Mouse (Mus musculus): ENCODE measurements around the gene Cep83.
A peak's percentile ranks its signal among the peaks of the same experiment; 100 is the strongest.
"Not testable (repeated sequence)": the region's sequence is repeated elsewhere in the genome, so short reads cannot be mapped to it uniquely, and the experiment has no call there.

The Cep83 gene

DNA sequence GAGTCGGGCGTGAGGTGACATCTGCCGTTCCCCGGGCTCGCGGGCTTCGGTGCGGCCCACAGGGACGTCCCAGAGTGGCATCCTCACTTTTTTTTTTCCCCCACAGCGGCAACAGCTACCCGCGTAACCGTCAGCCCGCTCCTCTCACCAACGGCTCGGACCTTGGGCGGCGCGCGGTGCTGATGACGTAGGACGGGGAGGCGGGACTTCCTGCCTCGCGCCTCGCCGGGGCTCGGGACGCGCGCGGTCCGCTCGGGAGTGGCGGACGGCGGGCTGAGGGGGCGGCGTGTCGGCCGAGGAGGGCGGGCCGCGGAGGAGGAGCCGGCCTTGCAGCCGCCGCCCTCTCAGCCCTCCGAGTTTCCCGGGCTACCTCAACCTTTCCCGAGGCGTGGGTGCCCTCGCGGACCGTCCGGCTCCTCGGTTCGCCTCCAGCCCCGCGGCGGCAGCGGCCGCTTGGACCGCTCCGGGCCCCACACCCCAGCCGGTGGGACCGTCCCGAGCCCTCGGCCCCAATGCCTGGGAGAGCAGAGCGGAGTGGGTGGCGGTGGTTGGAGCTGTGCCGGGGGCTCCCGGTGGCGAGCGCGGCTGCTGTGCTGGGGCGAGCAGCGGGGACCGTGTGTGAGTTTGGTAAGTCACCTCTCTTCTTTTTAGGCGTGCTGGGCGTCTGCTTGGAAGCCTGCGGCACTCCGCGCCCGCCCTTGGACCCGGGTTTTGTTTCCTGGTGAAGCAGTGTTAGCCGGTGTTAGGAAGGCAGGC lies at the start of gene Cep83:
TSS of gene Cep83 (plus strand) at position 235 of the 756 bp plus-strand sequence.
- DNase-seq (ENCODE audit: low spot score): peak; percentile 91

GRCm38 (mm10) chr10:94639281-94639680 lies 49.2 kb upstream of the Cep83 start:
- no peak for DNase-seq (ENCODE audit: low spot score)

- DNase-seq (ENCODE audit: low spot score): no peak
These were observed 48.4 kb upstream of the Cep83 start for GRCm38 (mm10) chr10:94640067-94640466.

DNA sequence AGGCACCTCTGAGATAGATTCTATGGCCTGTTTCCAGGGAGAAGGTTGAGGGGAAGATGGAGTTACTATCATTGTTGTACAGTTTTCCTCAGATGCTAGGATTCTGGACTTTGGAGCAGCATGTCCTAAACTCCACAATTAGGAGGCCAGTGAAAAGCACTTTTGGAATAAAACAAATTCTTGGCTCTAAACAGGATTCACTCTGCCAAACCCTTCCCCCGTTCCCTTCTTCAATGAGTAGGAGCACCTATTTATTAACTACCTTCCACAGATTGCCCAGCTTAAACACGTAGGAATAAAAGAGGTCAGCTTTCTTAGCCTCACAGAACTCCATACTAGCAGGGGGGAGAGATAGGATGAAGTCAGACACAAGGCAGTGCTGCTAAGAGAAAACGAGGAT lies 24.4 kb upstream of the Cep83 start:
- no peak for DNase-seq (ENCODE audit: low spot score)

DNA sequence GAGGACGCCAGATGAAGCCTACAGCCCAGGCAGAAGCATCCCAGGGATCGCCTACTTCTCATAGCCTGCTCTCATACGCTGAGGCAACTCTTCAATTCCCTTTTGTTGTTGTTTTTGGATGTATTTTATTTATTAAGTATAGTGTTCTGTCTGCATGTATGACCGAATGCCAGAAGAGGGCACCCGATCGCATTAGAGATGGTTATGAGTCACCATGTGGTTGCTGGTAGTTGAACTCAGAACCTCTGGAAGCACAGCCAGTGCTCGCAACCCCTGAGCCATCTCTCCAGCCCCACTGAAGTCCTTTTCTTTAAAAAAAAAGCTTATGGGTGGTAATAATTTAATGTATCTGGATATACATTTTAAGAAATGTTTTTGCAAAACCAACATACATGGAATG lies 24.0 kb upstream of the Cep83 start:
- no peak for DNase-seq (ENCODE audit: low spot score)

GRCm38 (mm10) chr10:94668147-94668546 lies 20.3 kb upstream of the Cep83 start:
- DNase-seq (ENCODE audit: low spot score): no peak

- peak; percentile 12 for DNase-seq (ENCODE audit: low spot score)
These were observed 544 bp upstream of the Cep83 start for GRCm38 (mm10) chr10:94687801-94688419.

GRCm38 (mm10) chr10:94689176-94689510 lies 689 bp downstream of the Cep83 start:
- DNase-seq (ENCODE audit: low spot score): no peak

DNA sequence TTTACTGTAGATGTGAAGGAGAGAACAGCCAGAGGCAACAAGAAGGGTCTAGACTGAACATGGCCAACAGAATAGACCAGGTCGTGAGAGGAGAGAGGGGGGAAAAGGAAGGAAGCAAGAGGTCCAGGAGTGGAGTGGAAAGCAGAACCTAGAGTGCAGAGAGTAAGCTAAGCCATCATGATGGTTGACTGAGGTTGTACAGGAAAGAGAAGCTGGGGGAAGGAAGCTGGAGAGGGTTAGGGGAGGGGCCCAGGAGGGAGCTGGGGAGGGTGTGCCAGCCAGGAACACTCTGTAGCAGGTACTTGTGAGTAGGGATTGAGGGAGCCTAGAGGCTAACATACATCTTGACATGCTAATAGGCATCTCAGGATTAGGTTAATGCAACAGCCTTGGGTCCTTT lies 1.9 kb downstream of the Cep83 start:
- DNase-seq (ENCODE audit: low spot score): no peak

GRCm38 (mm10) chr10:94692163-94692562 lies 3.7 kb downstream of the Cep83 start:
- DNase-seq (ENCODE audit: low spot score): no peak

- DNase-seq (ENCODE audit: low spot score): no peak
These were observed 17.3 kb downstream of the Cep83 start for GRCm38 (mm10) chr10:94705643-94706258.

DNA sequence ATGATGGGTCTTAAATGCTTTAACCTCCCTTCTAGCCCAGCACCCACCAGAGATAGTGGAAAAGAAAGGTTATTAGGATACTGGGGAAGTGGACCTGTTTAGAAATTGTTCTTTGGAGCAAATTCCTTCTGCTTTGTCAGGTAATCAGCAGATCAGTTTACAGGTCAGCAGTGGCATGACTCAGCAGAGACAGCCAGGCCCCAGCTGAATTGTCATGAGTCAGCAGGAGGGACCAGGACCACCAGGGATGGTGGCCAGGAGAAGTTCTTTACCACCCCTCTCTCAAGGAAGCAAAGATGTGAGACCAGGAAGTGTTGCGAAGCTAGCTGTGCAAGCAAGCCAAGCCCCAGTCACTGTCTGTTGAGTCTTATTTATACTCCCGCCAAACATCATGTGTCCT lies 18.2 kb downstream of the Cep83 start:
- DNase-seq (ENCODE audit: low spot score): no peak

DNA sequence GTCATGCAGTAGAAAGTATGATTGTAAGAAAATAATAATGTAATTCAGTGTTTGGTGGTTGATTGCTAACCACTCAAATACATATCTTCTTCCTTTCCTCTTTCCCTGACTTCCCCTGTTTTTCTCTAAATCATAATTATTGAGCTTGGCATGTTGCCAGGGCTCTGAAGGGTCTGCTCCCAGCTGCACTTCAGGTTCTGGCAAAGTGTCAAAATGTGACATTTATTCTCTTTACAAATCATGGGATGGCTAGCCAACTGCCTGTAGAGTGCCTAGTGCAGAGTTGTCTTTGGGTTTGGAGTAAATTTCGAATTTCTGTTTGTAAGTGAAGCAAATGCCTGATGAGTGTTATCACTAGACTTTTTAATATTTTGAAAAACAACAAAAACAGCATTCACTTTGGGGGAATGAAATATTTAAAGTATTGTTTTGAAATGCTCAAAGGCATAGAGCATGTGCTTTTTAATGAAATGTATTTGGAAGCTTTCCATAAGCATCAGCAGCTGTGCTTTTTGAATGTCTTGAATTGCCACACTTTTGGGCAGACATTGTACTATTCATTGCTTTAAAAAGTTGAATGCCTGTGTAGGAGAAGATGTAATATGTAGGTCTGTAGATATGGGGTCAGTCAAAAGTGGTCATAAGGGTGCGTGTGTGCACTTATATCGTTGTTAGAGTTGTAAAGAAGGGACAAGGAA lies 21.3 kb downstream of the Cep83 start:
- DNase-seq (ENCODE audit: low spot score): no peak

- DNase-seq (ENCODE audit: low spot score): no peak
These were observed 21.9 kb downstream of the Cep83 start for GRCm38 (mm10) chr10:94710320-94710695.

GRCm38 (mm10) chr10:94720300-94720699 lies 31.8 kb downstream of the Cep83 start:
- DNase-seq (ENCODE audit: low spot score): no peak

- not testable (repeated sequence) for DNase-seq (ENCODE audit: low spot score)
These were observed 39.6 kb downstream of the Cep83 start for GRCm38 (mm10) chr10:94728053-94728452.

DNA sequence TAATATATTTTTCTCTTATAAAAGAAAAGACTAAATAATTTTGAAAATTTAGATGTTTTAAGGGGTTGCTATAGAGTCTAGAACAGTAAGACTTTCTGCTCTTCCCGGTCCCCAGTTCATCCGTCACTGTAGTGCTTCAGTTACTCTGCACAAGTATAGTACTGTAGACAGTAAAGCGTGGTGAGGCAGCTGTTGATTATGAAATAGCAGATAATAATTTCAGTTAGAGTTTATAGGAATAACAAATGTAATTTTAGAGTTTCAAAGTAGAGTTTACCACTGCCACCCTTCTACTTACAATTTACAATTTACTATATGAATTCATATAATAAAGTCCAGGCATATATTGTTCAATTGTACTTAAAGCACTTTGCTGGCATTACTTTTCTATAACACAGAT lies 42.0 kb downstream of the Cep83 start:
- no peak for DNase-seq (ENCODE audit: low spot score)

GRCm38 (mm10) chr10:94734829-94735228 lies 46.4 kb downstream of the Cep83 start:
- no peak for DNase-seq (ENCODE audit: low spot score)

DNA sequence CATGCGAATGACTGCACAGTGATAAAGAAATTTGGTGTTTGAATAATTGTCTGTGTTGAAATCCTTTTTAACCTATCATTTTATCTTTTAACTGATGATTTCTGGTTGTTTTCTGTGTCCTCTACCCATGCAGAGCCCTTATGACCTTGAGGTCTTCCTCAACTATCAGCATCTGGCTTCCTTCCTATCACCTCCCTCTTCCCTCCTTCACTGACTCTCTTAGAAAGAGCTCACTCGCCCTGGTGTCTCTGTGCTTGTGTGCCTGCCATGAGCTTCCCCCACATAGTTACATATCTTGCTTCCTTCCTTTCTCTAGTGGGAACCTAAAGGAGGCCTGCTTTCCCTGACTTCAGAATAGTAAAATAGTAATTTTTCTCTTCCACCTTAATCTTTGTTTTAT lies 51.8 kb downstream of the Cep83 start:
- no peak for DNase-seq (ENCODE audit: low spot score)

GRCm38 (mm10) chr10:94741459-94741858 lies 53.0 kb downstream of the Cep83 start:
- no peak for DNase-seq (ENCODE audit: low spot score)

DNA sequence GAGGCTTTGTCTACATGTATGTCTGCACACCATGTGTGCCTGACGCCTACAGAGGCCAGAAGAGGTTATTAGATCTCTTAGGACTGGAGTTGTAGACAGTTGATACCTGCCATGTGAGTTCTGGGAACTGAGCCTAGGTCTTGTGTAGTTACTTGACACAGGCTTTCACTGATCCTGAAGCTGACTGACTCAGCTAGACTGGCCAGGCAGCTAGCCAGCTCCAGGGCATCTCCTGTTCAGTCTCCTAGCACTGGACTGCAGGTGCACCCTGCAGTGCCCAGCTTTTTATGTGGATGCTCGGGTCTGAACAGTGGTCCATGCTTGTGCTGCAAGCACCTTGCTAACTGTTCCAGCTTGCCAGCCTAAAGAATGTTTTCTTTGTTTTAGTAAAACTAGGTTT lies 58.6 kb downstream of the Cep83 start:
- DNase-seq (ENCODE audit: low spot score): no peak

GRCm38 (mm10) chr10:94771496-94771895 lies 83.0 kb downstream of the Cep83 start:
- DNase-seq (ENCODE audit: low spot score): peak; percentile 46

GRCm38 (mm10) chr10:94777576-94777975 lies 89.1 kb downstream of the Cep83 start:
- no peak for DNase-seq (ENCODE audit: low spot score)
